Mouse (Mus musculus) brain, embryonic 14.5 days (tissue): ENCODE results near the gene Alg9.

Experiments
- CTCF ChIP-seq: fragments of 200-500 bp; IDR thresholded peaks from 2 replicates; pipeline ENCODE4 v1.5.1; 2012; ENCODE audit warnings: inconsistent platforms, mild to moderate bottlenecking, moderate library complexity, borderline replicate concordance; ENCODE audit not compliant: insufficient read depth, insufficient read length; ENCODE audit errors: extremely low read depth
- POLR2A ChIP-seq: fragments of 200-500 bp; IDR thresholded peaks from 2 replicates; pipeline ENCODE4 v1.6.1; 2012; ENCODE audit warnings: mild to moderate bottlenecking, inconsistent platforms, borderline replicate concordance; ENCODE audit not compliant: poor library complexity, insufficient read depth, insufficient read length, severe bottlenecking; ENCODE audit errors: extremely low read depth

GRCm38 (mm10) chr9:50796776-50797175 is 22.0 kb downstream of the Alg9 start:
- TF ChIP-seq CTCF: no peak
- TF ChIP-seq POLR2A: no peak
